Mouse (Mus musculus) intestine, postnatal 0 days (tissue): ENCODE data around the gene B4galt2. TPM values are rescaled to one million over a fixed set of nuclear protein-coding genes. Genes with fewer than 3 reads are reported as not detected.

Experiments used
- ATAC-seq: fragments of 200-750 bp; cut with Nextera tagmentation; 2 replicates; pipeline ENCODE4 v1.8.0; 2017; ENCODE audit warnings: mild to moderate bottlenecking, moderate TSS enrichment, moderate library complexity
- H3K27ac ChIP-seq: fragments of 300-500 bp; sonication (generic); 2 replicates; pipeline ENCODE4 v1.5.1; 2014; ENCODE audit warnings: mild to moderate bottlenecking, low read depth, low read length, moderate library complexity
- H3K27me3 ChIP-seq: fragments of 300-500 bp; sonication (generic); replicated peaks from 2 replicates; pipeline ENCODE4 v1.6.1; 2014; ENCODE audit warnings: low read length, mixed read lengths; ENCODE audit not compliant: control insufficient read depth, insufficient read depth
- H3K36me3 ChIP-seq: fragments of 300-500 bp; sonication (generic); 2 replicates; pipeline ENCODE4 v1.6.1; 2014; ENCODE audit warnings: mild to moderate bottlenecking, moderate library complexity; ENCODE audit not compliant: control insufficient read depth, insufficient read depth
- H3K4me1 ChIP-seq: fragments of 300-500 bp; sonication (generic); replicated peaks from 2 replicates; pipeline ENCODE4 v1.6.1; 2014; ENCODE audit warnings: antibody characterized with exemption, low read length, mixed read lengths; ENCODE audit not compliant: control insufficient read depth, insufficient read depth
- H3K4me2 ChIP-seq: fragments of 300-500 bp; sonication (generic); replicated peaks from 2 replicates; pipeline ENCODE4 v1.6.1; 2014; ENCODE audit warnings: low read depth, mild to moderate bottlenecking, moderate library complexity
- H3K4me3 ChIP-seq: fragments of 300-500 bp; sonication (generic); 2 replicates; pipeline ENCODE4 v1.5.1; 2014; ENCODE audit warnings: low read depth, low read length
- H3K9ac ChIP-seq: fragments of 300-500 bp; sonication (generic); 2 replicates; pipeline ENCODE4 v1.6.1; 2014; ENCODE audit warnings: mild to moderate bottlenecking, low read depth, low read length
- H3K9me3 ChIP-seq: fragments of 300-500 bp; sonication (generic); 2 replicates; pipeline ENCODE4 v1.6.1; 2016; ENCODE audit warnings: mixed run types; ENCODE audit not compliant: control insufficient read depth
- CTCF ChIP-seq: sonication (generic); IDR thresholded peaks from 2 replicates; pipeline ENCODE4 v1.5.1; 2016; ENCODE audit warnings: low read depth, mild to moderate bottlenecking, control low read depth, antibody characterized with exemption, moderate library complexity
- whole genome bisulfite sequencing: fragments of 180-500 bp; shearing (Covaris S2); extraction: QIAGEN DNeasy Blood & Tissue Kit; methylation state at CpG from one replicate; pipeline ENCODE4 v1.1.7; 2014; 5-methylcytosine and 5-hydroxymethylcytosine counted together
- polyA plus RNA-seq: library from polyadenylated mRNA; unstranded; fragments of >200 nt; fragmentation: Nextera tagmentation; extraction: Ambion mirVana; gene quantifications from 2 replicates; pipeline ENCODE4 v1.2.1, GENCODE M21; 2015

The B4galt2 gene
- polyA plus RNA-seq, 1 experiment from 2014 or later = 8.7 TPM

GRCm38 (mm10) chr4:117858794-117859193 lies 24.5 kb downstream of the B4galt2 start:
- WGBS = 73% methylated on average over 3 of the region's 3 CpGs
- Histone ChIP-seq H3K4me3 (no peak overlapping the region), H3K27me3 (no peaks in the 10 kb centered on the region), H3K27ac (no peak overlapping the region), H3K4me1 (0 out of 2 replicates have a peak, but pooled peaks cover 5% of the 10 kb centered on the region), H3K9ac (no peak overlapping the region), H3K9me3 (no peaks in the 10 kb centered on the region), H3K36me3 (peaks cover 8% of the 10 kb centered on the region; the same call in 1 of the 2 replicates), H3K4me2 (no peak overlapping the region)
- TF ChIP-seq CTCF = peak; percentile 85
- peak; percentile 50; the same call in 1 of the 2 replicates for ATAC-seq

- H3K36me3 ChIP-seq = peaks cover 8% of the 10 kb centered on the region; the same call in 1 of the 2 replicates
- H3K27me3 ChIP-seq = no peaks in the 10 kb centered on the region
- TF ChIP-seq CTCF = no peak
- no peak overlapping the region for H3K4me2 ChIP-seq
- H3K4me1 ChIP-seq = 0 out of 2 replicates have a peak, but pooled peaks cover 3% of the 10 kb centered on the region
- no peak overlapping the region for H3K9ac ChIP-seq
- H3K9me3 ChIP-seq = no peaks in the 10 kb centered on the region
- no peak for ATAC-seq
- H3K4me3 ChIP-seq = no peak overlapping the region
- H3K27ac ChIP-seq = no peak overlapping the region
- 88% methylated on average over 9 of the region's 9 CpGs for WGBS
Observed at GRCm38 (mm10) chr4:117855146-117855545, 28.1 kb downstream of the B4galt2 start.

- Histone ChIP-seq H3K9me3 (no peaks in the 10 kb centered on the region), H3K4me2 (no peak overlapping the region), H3K27me3 (no peaks in the 10 kb centered on the region), H3K27ac (no peak overlapping the region), H3K4me1 (no peaks in the 10 kb centered on the region), H3K9ac (no peak overlapping the region), H3K4me3 (no peak overlapping the region), H3K36me3 (peaks cover 7% of the 10 kb centered on the region; the same call in 1 of the 2 replicates)
- TF ChIP-seq CTCF = no peak
- 87% methylated on average over 10 of the region's 10 CpGs for WGBS
- ATAC-seq = no peak
Observed at GRCm38 (mm10) chr4:117852152-117852868, 31.0 kb downstream of the B4galt2 start.

DNA sequence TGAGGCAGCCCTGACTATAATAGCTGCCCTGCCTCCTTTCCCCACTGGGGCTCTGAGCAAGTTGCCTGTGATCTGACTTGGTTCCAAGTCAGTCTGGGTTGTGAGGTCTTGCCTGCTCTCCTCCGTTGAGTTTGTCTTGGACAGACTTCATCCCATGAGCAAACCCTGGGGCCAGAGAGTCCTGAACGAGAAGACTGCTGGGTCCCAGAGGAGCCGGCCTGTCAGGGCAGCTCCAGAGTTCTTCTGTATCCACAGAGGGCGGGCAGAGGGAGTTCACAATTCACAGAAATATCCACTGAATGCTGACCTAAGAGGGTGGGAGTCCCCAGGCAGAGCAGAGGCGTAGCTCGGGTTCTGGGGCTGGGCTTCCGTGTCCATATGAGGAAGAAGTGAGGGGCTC lies 32.4 kb downstream of the B4galt2 start:
- H3K4me1 ChIP-seq = no peaks in the 10 kb centered on the region
- H3K27ac ChIP-seq = no peak overlapping the region
- 79% methylated on average over 7 of the region's 7 CpGs for WGBS
- no peaks in the 10 kb centered on the region; the same call in 1 of the 2 replicates for H3K36me3 ChIP-seq
- TF ChIP-seq CTCF = no peak
- no peak for ATAC-seq
- H3K4me3 ChIP-seq = no peak overlapping the region
- no peak overlapping the region for H3K9ac ChIP-seq
- no peak overlapping the region for H3K4me2 ChIP-seq
- no peaks in the 10 kb centered on the region for H3K9me3 ChIP-seq
- no peaks in the 10 kb centered on the region for H3K27me3 ChIP-seq

DNA sequence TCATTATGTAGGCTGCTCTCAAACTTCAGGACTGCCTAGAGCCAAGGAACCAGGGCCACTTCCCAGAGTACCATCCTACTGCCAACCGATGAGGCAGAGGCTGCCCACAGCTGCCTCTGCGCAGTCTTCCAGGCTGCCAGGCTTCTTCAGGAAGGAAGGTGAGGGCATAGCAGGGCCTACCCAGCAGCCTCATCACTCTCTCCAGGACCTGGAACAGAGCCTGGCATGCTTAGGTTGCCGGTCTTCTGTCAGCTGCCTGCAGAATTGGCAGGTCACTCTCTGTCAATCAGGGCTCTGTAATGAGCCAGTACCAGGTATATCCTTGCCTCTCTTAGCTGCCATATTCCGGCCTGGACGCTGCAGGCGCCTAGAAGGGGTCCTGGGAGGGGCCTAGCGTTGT lies 33.1 kb downstream of the B4galt2 start:
- Histone ChIP-seq H3K9ac (no peak overlapping the region), H3K36me3 (no peaks in the 10 kb centered on the region; the same call in 1 of the 2 replicates), H3K27me3 (no peaks in the 10 kb centered on the region), H3K4me2 (no peak overlapping the region), H3K9me3 (no peaks in the 10 kb centered on the region), H3K4me3 (no peak overlapping the region), H3K27ac (no peak overlapping the region), H3K4me1 (no peaks in the 10 kb centered on the region)
- ATAC-seq = no peak
- WGBS = 90% methylated on average over 7 of the region's 7 CpGs
- TF ChIP-seq CTCF = no peak

DNA sequence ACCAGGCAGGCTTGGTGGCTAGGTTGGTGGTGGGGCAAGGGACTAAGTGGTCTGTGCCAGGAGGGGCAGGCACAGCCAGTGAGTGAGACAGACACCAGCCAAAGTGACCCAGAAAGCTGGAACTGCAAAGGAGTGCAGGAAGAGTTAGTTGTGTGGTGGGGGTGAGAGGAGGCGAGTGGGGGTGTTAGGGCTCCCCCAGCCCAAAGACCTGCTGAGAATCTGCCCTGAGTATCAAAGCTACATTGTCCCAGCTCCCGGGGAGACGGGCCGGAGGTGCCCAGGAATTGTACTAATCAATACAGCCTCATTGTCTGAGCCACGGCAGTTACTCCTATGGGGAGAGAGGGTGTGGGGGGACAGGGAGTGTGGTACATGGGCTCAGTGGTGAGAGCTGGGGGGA lies 33.8 kb downstream of the B4galt2 start:
- Histone ChIP-seq H3K4me3 (no peak overlapping the region), H3K4me2 (no peak overlapping the region), H3K4me1 (no peaks in the 10 kb centered on the region), H3K9me3 (no peaks in the 10 kb centered on the region), H3K36me3 (no peaks in the 10 kb centered on the region; the same call in 1 of the 2 replicates), H3K27ac (no peak overlapping the region), H3K9ac (no peak overlapping the region), H3K27me3 (no peaks in the 10 kb centered on the region)
- no peak for ATAC-seq
- TF ChIP-seq CTCF = no peak
- 88% methylated on average over 5 of the region's 5 CpGs for WGBS
